Mouse (Mus musculus) urinary bladder, postnatal 25 days (tissue): Measurements from ENCODE around the gene Nkapd1.

Experiments used
- DNase-seq: peaks from one replicate; pipeline ENCODE4 v3.0.0; 2022; ENCODE audit warnings: low spot score

Nkapd1 gene

GRCm38 (mm10) chr9:50601536-50601935, 15.7 kb downstream of the Nkapd1 start:
- DNase-seq, result no peak

GRCm38 (mm10) chr9:50596973-50597372, 20.3 kb downstream of the Nkapd1 start:
- DNase-seq, result no peak

- no peak for DNase-seq
Observed at GRCm38 (mm10) chr9:50594794-50595417, 22.4 kb downstream of the Nkapd1 start.

- no peak for DNase-seq
Observed at GRCm38 (mm10) chr9:50593544-50593943, 23.7 kb downstream of the Nkapd1 start.

- DNase-seq, result no peak
Observed at GRCm38 (mm10) chr9:50592955-50593354, 24.3 kb downstream of the Nkapd1 start.

GRCm38 (mm10) chr9:50590856-50591518, 26.3 kb downstream of the Nkapd1 start:
- DNase-seq, result no peak

GRCm38 (mm10) chr9:50586955-50587354, 30.3 kb downstream of the Nkapd1 start:
- no peak for DNase-seq

- no peak for DNase-seq
Observed at GRCm38 (mm10) chr9:50585145-50585818, 32.0 kb downstream of the Nkapd1 start.

GRCm38 (mm10) chr9:50580370-50580769, 36.9 kb downstream of the Nkapd1 start:
- no peak for DNase-seq

- peak; percentile 19 for DNase-seq
Observed at GRCm38 (mm10) chr9:50569599-50570525, 47.4 kb downstream of the Nkapd1 start.

- DNase-seq, result no peak
Observed at GRCm38 (mm10) chr9:50567881-50568280, 49.4 kb downstream of the Nkapd1 start.

GRCm38 (mm10) chr9:50567372-50567771, 49.9 kb downstream of the Nkapd1 start:
- no peak for DNase-seq

GRCm38 (mm10) chr9:50565940-50566339, 51.3 kb downstream of the Nkapd1 start:
- DNase-seq, result no peak

- DNase-seq, result no peak
Observed at GRCm38 (mm10) chr9:50565173-50565572, 52.1 kb downstream of the Nkapd1 start.

- DNase-seq, result no peak
Observed at GRCm38 (mm10) chr9:50561918-50562360, 55.3 kb downstream of the Nkapd1 start.

- DNase-seq, result no peak
Observed at GRCm38 (mm10) chr9:50561145-50561917, 55.9 kb downstream of the Nkapd1 start, which contains the start of gene Tex12. Gene Tex12 (minus strand): TSS chr9:50561325.
